Mouse (Mus musculus): ENCODE measurements around the gene Ralgds.

GRCm38 (mm10) chr2:28504676-28505075, 8.2 kb upstream of the Ralgds start:
- TF ChIP-seq SIN3A (IDR thresholded peaks at IDR 0.05; ENCODE audit: low read length) (no peak), RAD21 (IDR thresholded peaks at IDR 0.05; ENCODE audit: low read depth, low read length) (no peak), USF1 (IDR thresholded peaks at IDR 0.05; ENCODE audit: low read depth, low read length) (no peak), MEF2A (IDR thresholded peaks at IDR 0.05; ENCODE audit: borderline replicate concordance, low read depth, low read length) (no peak), POLR2A (IDR thresholded peaks at IDR 0.05; ENCODE audit: low read depth, low read length) (no peak)

Measured in CH12.LX (cell line).